Mouse (Mus musculus) c-Kit-positive CD71-negative TER-119-negative erythroid progenitor cells, embryonic 14.5 days (primary cell): Measurements from ENCODE around the gene Igdcc4.

Source experiments
- DNase-seq: peaks from one replicate; pipeline ENCODE4 v3.0.0-alpha.2; 2013; ENCODE audit warnings: low read depth

Gene Igdcc4

DNA sequence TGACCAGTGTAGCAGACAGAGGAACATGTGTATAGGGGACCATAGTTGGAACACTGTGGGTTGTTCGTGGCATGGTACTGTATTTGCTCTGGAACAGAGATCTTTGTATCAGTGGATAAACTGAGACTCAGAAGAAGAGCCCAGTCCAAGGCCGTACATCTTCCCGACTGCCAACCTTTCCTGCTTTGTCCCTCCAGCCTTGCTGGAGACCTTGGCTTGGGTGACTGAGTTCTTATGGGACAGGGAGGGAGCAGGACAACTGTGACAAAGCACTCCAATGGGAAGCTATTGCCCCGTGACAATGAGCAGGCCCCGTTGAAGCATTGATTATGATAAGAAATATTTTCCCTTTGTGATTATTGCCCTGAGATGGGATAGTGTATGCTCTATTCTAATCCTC, 10.4 kb downstream of the Igdcc4 start:
- no peak for DNase-seq

- DNase-seq, result no peak
Measured at GRCm38 (mm10) chr9:65113694-65114093, 12.4 kb downstream of the Igdcc4 start.

- DNase-seq, result no peak
Measured at GRCm38 (mm10) chr9:65115891-65116290, 14.6 kb downstream of the Igdcc4 start.

DNA sequence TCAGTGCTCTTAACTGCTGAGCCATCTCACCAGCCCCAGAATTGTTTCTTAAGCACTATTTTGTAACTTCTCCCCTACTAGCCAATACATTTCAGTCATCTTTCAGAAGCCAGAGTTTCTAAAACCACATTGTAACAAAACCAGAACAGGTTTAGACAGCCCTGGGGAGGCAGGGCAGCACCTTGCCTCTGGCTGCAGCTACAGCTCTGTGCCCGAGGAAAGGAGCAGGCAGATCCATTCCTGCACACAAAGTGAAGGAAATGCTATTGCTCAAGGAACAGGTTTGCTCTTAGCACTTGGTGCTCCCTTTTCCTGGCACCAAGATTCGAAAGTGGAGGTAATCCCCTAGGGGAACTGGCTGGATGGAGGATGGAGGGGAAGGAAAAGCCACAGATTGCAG, 16.2 kb downstream of the Igdcc4 start:
- DNase-seq, result no peak

GRCm38 (mm10) chr9:65120935-65121334, 19.6 kb downstream of the Igdcc4 start:
- peak; percentile 69 for DNase-seq

GRCm38 (mm10) chr9:65122545-65122944, 21.3 kb downstream of the Igdcc4 start:
- DNase-seq, result no peak

- peak; percentile 49 for DNase-seq
Measured at GRCm38 (mm10) chr9:65123552-65124168, 22.4 kb downstream of the Igdcc4 start.

DNA sequence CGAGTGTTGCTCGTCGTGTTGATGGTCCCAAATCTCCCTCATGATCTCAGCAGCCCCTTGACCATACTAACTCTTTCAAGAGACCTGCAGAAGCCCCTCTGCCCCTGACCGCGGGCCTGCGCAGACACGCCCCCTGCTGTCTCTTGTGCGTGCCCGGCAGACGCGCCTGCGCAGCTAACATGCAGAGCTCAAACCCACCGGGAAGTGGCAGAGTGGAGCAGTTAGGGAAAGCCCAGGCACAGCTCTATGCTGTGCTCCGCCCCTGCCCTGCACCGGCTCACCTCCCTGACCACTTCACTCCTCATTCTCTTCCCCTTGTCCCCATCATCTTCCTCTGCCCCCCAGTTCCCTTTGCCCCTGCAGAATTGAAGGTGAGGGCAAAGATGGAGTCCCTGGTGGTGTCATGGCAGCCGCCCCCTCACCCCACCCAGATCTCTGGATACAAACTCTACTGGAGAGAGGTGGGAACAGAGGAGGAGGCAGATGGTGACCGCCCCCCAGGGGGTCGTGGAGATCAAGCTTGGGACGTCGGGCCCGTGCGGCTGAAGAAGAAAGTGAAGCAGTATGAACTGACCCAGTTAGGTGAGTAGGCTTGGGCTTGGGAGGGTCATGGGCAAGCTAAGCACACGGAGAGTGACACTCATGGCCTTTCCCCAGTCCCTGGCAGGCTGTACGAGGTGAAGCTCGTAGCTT, 27.0 kb downstream of the Igdcc4 start:
- DNase-seq, result peak; percentile 52

DNA sequence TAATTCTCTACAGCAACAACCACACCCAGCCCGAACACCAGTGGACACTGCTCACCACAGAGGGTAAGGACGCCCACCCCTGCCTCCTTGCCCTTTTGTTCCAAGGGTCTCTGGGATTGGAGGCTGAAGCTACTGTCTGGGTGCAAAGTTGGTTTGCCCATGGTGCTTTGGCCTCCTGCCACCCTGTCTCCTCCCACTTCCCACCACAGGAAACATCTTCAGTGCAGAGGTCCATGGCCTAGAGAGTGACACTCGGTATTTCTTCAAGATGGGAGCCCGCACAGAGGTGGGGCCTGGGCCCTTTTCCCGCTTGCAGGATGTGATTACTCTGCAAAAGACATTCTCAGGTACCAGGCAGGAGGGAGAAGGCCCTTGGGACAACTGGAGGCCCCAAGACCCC, 30.4 kb downstream of the Igdcc4 start:
- no peak for DNase-seq

- peak; percentile 80 for DNase-seq
Measured at GRCm38 (mm10) chr9:65133739-65134138, 32.5 kb downstream of the Igdcc4 start.

GRCm38 (mm10) chr9:65135126-65135525, 33.8 kb downstream of the Igdcc4 start:
- DNase-seq, result no peak

DNA sequence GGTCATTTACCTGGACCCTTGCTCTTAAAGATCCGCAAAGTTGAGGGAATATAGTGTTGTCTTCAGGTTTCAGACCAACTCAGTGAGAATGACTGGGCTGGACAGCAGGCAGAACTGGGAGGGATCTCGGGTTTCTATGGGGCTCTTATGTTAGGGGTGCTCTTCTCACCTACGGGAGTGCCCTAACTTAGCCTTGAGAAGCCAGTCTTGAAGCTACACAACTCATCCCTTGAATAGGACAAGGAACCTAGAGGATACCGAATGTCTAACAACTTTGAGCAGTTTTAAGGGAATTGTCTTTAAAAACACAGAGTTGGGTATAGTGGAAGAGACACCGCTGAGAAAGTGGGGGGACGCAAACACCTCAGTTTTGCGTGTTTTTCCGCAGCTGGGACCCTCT, 39.2 kb downstream of the Igdcc4 start:
- no peak for DNase-seq

- DNase-seq, result no peak
Measured at GRCm38 (mm10) chr9:65140936-65141305, 39.6 kb downstream of the Igdcc4 start, which contains the start of gene Igdcc3. Gene Igdcc3 (plus strand): TSS chr9:65141189.

DNA sequence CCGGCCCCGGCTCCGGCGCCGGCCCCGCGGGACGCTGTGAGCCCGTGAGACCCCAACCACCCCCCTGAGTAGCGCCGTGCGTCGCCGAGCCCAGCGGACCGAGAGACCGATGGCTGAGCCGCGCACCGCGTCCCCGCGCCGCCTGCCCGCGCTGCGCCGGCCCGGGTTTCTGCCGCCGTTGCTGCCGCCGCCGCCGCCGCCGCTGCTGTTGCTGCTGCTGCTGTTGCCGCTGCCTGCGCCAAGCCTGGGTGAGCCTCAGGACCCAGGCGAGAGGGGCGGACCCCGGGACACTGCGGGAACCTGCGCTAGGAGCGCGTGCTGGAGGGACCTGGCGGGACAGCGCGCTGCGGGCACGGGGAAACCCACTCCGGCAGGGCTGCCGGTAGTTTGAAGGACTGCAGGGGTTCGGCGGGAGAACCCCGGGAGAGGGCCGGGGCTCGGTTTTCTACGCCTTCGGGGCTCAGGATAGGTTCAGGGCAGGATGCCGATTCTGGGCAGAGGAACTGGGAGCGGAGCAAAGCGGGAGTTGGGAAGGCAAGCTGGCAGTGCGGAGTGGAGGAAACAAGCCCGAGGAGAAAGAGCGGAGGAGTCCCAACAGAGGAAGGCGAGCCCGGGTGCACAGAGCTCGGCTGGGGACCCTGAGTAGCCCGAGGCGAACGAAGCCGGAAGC, 40.2 kb downstream of the Igdcc4 start:
- no peak for DNase-seq

- DNase-seq, result no peak
Measured at GRCm38 (mm10) chr9:65141976-65142318, 40.7 kb downstream of the Igdcc4 start.

DNA sequence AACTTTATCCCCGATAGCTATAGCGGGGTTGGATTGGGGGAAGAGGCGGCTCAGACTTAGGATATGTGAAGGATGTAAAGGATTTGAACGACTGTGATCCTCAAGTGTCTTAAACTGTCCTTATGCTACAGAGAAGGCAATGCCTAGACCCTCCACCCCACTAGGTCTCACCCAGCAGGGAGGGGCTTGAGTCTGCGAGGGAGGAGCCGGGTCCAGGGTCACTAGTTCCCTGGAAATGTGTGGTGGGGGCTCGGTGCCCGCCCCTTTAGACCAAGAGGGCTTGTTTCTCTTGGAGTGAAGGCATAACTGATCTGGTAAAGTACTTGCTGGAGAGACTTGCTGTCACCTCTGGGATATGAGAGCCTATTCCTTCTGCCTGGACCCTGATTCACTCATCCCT, 41.1 kb downstream of the Igdcc4 start:
- no peak for DNase-seq

DNA sequence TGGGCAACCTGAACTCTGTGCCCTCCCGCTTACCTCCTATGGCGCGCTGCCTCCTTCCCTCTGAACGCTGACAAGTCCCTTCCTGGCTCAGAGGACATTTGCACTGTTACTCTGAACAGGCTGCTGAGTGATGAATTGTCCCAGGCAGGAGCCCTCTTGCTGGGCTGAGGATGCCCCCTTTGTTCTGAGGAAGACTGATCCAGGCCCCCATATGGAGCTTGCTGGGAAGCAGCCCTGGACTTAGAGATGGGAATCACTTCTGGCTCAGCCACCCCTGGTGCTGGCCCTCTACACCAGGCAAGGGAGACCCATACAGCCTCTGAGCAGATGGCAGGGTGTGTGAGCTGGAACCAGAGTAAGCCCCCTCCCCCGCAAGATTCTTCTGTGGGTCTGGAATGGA, 44.7 kb downstream of the Igdcc4 start:
- DNase-seq, result no peak

GRCm38 (mm10) chr9:65148507-65148906, 47.2 kb downstream of the Igdcc4 start:
- DNase-seq, result no peak

DNA sequence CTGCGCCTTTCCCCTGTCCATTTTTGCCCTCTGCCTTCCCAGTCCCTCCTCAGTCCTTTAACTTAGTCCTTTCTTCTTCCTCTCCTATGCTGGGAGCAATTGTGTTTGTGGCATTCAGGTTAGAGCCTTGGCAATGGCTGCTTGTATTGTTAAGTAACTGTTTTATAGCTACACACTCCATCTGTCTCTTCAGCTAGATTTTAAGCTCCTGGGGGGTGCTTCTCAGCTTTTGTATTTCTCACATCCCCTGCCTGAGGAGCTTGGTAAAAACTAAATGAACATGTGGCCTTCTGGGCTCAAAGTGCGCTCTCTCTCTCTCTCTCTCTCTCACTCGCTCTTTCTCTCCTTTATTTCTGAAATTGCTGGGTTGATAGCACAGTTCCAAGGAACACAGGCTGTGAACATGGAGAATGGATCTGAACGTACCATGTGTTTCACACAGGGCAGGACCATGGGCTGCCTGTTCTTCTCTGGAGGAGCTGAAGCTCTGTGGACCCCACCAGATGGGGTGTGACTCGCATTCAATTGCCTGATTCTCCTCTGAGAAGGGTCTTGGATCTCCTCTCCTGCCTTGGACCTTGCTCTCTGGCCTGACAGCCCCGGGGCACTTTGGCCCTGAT, 51.5 kb downstream of the Igdcc4 start:
- no peak for DNase-seq

GRCm38 (mm10) chr9:65153331-65153711, 52.0 kb downstream of the Igdcc4 start:
- DNase-seq, result no peak

- no peak for DNase-seq
Measured at GRCm38 (mm10) chr9:65154692-65155455, 53.6 kb downstream of the Igdcc4 start.

- DNase-seq, result no peak
Measured at GRCm38 (mm10) chr9:65156604-65157003, 55.3 kb downstream of the Igdcc4 start.
